Mouse (Mus musculus) CH12.LX (cell line): ENCODE results near the gene Ptx3.

Experiments used
- CTCF ChIP-seq, 2 experiments: IDR thresholded peaks in 1 of 2; conservative IDR thresholded peaks in 1 of 2; 2 replicates each; pipeline ENCODE4 v1.5.1; 2011 to 2012; ENCODE audit warnings: low read depth in 2 of 2, low read length in 2 of 2, improper control_type of control experiment in 1 of 2, inconsistent platforms in 1 of 2, mild to moderate bottlenecking in 1 of 2, moderate library complexity in 1 of 2
- ELF1 ChIP-seq: IDR thresholded peaks from 2 replicates; pipeline ENCODE4 v1.6.1; 2014; ENCODE audit warnings: low read depth, mild to moderate bottlenecking, inconsistent platforms, low read length, improper control_type of control experiment
- GABPA ChIP-seq: IDR thresholded peaks from 2 replicates; pipeline ENCODE4 v1.6.1; 2012; ENCODE audit warnings: low read depth, low read length, improper control_type of control experiment, inconsistent platforms; ENCODE audit not compliant: insufficient replicate concordance
- MAFK ChIP-seq: IDR thresholded peaks from 2 replicates; pipeline ENCODE4 v1.6.1; 2011; ENCODE audit warnings: low read length, improper control_type of control experiment; ENCODE audit not compliant: insufficient replicate concordance
- MAX ChIP-seq: IDR thresholded peaks from 2 replicates; pipeline ENCODE4 v1.6.1; 2011; ENCODE audit warnings: low read length, improper control_type of control experiment
- PAX5 ChIP-seq: IDR thresholded peaks from 2 replicates; pipeline ENCODE4 v1.6.1; 2012; ENCODE audit warnings: low read length, inconsistent platforms, mixed read lengths
- POLR2A ChIP-seq: IDR thresholded peaks from 2 replicates; pipeline ENCODE4 v1.6.1; 2011; ENCODE audit warnings: low read depth, mild to moderate bottlenecking, improper control_type of control experiment, low read length
- SIN3A ChIP-seq: IDR thresholded peaks from 2 replicates; pipeline ENCODE4 v1.6.1; 2012; ENCODE audit warnings: low read length, improper control_type of control experiment, inconsistent platforms

GRCm38 (mm10) chr3:66208836-66209573 lies 10.7 kb upstream of the Ptx3 start:
- TF ChIP-seq MAX, result no peak
- no peak for TF ChIP-seq CTCF (conservative IDR thresholded peaks at IDR 0.05 in 1 of 2, IDR thresholded peaks at IDR 0.05 in 1 of 2; ENCODE audit: low read depth in 2 of 2, low read length in 2 of 2)
- TF ChIP-seq POLR2A, result no peak
- TF ChIP-seq ELF1, result no peak
- no peak for TF ChIP-seq MAFK
- no peak for TF ChIP-seq SIN3A
- no peak for TF ChIP-seq PAX5
- no peak for TF ChIP-seq GABPA
